Mouse (Mus musculus): ENCODE results near the gene Pkm.

GRCm38 (mm10) chr9:59653371-59653770 lies 2.8 kb upstream of the Pkm start:
- no peak for TF ChIP-seq CTCF (IDR thresholded peaks at IDR 0.05; ENCODE audit: control insufficient read depth, insufficient read depth, insufficient read length)
- peak; percentile 80 for TF ChIP-seq FOSL1 (IDR thresholded peaks at IDR 0.05; ENCODE audit: insufficient read depth, low read length, poor library complexity, severe bottlenecking)
- peak; percentile 40 for TF ChIP-seq CEBPB (IDR thresholded peaks at IDR 0.05; ENCODE audit: low read depth)
- no peak for TF ChIP-seq USF1 (IDR thresholded peaks at IDR 0.05; ENCODE audit: low read depth)
- no peak for TF ChIP-seq MYOG (IDR thresholded peaks at IDR 0.05; ENCODE audit: control insufficient read depth, extremely low read depth, insufficient read length)
- TF ChIP-seq MYOD1 (IDR thresholded peaks at IDR 0.05; ENCODE audit: control insufficient read depth, insufficient read length, low read depth), result no peak
- no peak for TF ChIP-seq MAX (IDR thresholded peaks at IDR 0.05)

Measured in C2C12 (cell line).